17 mouse cellular contexts compared by ENCODE assay signal in genomic region chr4:152405671-152406201, GRCm38 (mm10).
A peak's percentile ranks its signal among the peaks of the same experiment; 100 is the strongest.
DNase-seq lines count a peak whose midpoint lies in the region; ATAC-seq and TF ChIP-seq lines count a peak whose summit lies in the region.
"Had no signal": no experiment of that assay in that cellular context is flagged by ENCODE, and none has a peak within 500 bp of the region (broad histone marks: within the 10 kb centered on the region; RNA-seq: fewer than 3 reads in every experiment).

No protein-coding gene starts in this region.

- intact Hi-C loops in left cerebral cortex, adult 2 months (cut with DNase I), result loop anchor here (2.0 kb wide), 1 partner anchor 27 kb away; no protein-coding TSS in a partner anchor

- no peak overlapping the region; the same call in 1 of the 2 replicates for H3K9ac ChIP-seq in forebrain, embryonic 12.5 days
- no peak overlapping the region for H3K9ac ChIP-seq in midbrain, embryonic 16.5 days (ENCODE audit: low read depth, low read length)
- H3K9ac ChIP-seq: heart, embryonic 15.5 days; liver, embryonic 15.5 days had no signal

- H3K4me1 ChIP-seq in forebrain, embryonic 12.5 days, result peaks cover 32% of the 10 kb centered on the region
- H3K4me1 ChIP-seq in midbrain, embryonic 16.5 days (ENCODE audit: control insufficient read depth, insufficient read depth, low read length), result peaks cover 8% of the 10 kb centered on the region; the same call in 1 of the 2 replicates
- H3K4me1 ChIP-seq: heart, embryonic 15.5 days; liver, embryonic 15.5 days had no signal

- no peaks in the 10 kb centered on the region for H3K9me3 ChIP-seq in forebrain, embryonic 12.5 days
- no peaks in the 10 kb centered on the region for H3K9me3 ChIP-seq in midbrain, embryonic 16.5 days (replicated peaks; ENCODE audit: control insufficient read depth, low read length, poor library complexity, severe bottlenecking)
- H3K9me3 ChIP-seq: heart, embryonic 15.5 days; liver, embryonic 15.5 days had no signal

- no peaks in the 10 kb centered on the region for H3K27me3 ChIP-seq in forebrain, embryonic 12.5 days
- H3K27me3 ChIP-seq in midbrain, embryonic 16.5 days (ENCODE audit: control insufficient read depth, insufficient read depth, low read depth, low read length), result no peaks in the 10 kb centered on the region
- H3K27me3 ChIP-seq: heart, embryonic 15.5 days; liver, embryonic 15.5 days had no signal

- peak overlapping the region; percentile 89 for H3K27ac ChIP-seq in left cerebral cortex, adult 2 months
- peak overlapping the region; percentile 67 for H3K27ac ChIP-seq in forebrain, embryonic 12.5 days
- H3K27ac ChIP-seq in midbrain, embryonic 16.5 days (ENCODE audit: low read length), result peak overlapping the region; percentile 47; the same call in 1 of the 2 replicates
- H3K27ac ChIP-seq: heart, embryonic 15.5 days; liver, embryonic 15.5 days; macrophage had no signal

- H3K4me2 ChIP-seq in forebrain, embryonic 12.5 days, result 0 out of 2 replicates have a peak overlapping the region, but pooled peaks have one; percentile 15
- no peak overlapping the region for H3K4me2 ChIP-seq in midbrain, embryonic 16.5 days (ENCODE audit: low read length)
- H3K4me2 ChIP-seq: heart, embryonic 15.5 days; liver, embryonic 15.5 days had no signal

- no peak for ATAC-seq in forebrain, embryonic 12.5 days (ENCODE audit: low FRiP score)
- ATAC-seq in midbrain, embryonic 16.5 days, result no peak
- ATAC-seq: intestine, embryonic 16.5 days had no signal

- H3K36me3 ChIP-seq in forebrain, embryonic 12.5 days (replicated peaks), result no peaks in the 10 kb centered on the region
- no peaks in the 10 kb centered on the region for H3K36me3 ChIP-seq in midbrain, embryonic 16.5 days (ENCODE audit: control insufficient read depth, insufficient read depth, low read length)
- H3K36me3 ChIP-seq: heart, embryonic 15.5 days; liver, embryonic 15.5 days had no signal

- peak; percentile 75 to 81 for DNase-seq in cerebellum, postnatal 14 days
- DNase-seq in cerebellum, adult 11-12 months, result no peak
- no peak for DNase-seq in left cerebral cortex, adult 2 months (ENCODE audit: extremely low spot score in 1 of 2, low spot score in 2 of 2)
- DNase-seq in left cerebral cortex, adult 8-10 months (ENCODE audit: low spot score in 2 of 2), result no peak
- DNase-seq in spleen, postnatal 10 days (ENCODE audit: low spot score in 2 of 2), result no peak
- DNase-seq in liver, result no peak
- DNase-seq: adrenal gland, postnatal 10 days; B cell, adult 2 months; cerebellum, adult 8-10 months; right cerebral cortex, adult 18-20 months; thymus, postnatal 36 days had no signal

- H3K4me3 ChIP-seq in left cerebral cortex, adult 2 months, result no peak overlapping the region
- H3K4me3 ChIP-seq in forebrain, embryonic 12.5 days (replicated peaks), result no peak overlapping the region
- no peak overlapping the region for H3K4me3 ChIP-seq in midbrain, embryonic 16.5 days (ENCODE audit: low read depth, low read length)
- H3K4me3 ChIP-seq: heart, embryonic 15.5 days; liver, embryonic 15.5 days had no signal

- no peak for TF ChIP-seq CTCF in left cerebral cortex, adult 2 months (IDR thresholded peaks at IDR 0.05)

- 73% methylated on average over 7 of the region's 7 CpGs for WGBS in forebrain, embryonic 12.5 days
- WGBS in midbrain, embryonic 16.5 days, result 64% methylated on average over 7 of the region's 7 CpGs

Comparison
In these comparisons a context has a peak if more than half of its experiments do, and no peak if none do; other contexts are left out.
1. DNase-seq: peak in cerebellum, postnatal 14 days (2 of 2); none in cerebellum, adult 11-12 months (single experiment), left cerebral cortex, adult 2 months (0 of 2), left cerebral cortex, adult 8-10 months (0 of 2), spleen, postnatal 10 days (0 of 2) and liver (single experiment).
2. Peak in every context shown above with its lines, with median percentiles within 50 percentile points of each other: H3K27ac ChIP-seq.